23 mouse cellular contexts compared by ENCODE assay signal in the genomic region with DNA sequence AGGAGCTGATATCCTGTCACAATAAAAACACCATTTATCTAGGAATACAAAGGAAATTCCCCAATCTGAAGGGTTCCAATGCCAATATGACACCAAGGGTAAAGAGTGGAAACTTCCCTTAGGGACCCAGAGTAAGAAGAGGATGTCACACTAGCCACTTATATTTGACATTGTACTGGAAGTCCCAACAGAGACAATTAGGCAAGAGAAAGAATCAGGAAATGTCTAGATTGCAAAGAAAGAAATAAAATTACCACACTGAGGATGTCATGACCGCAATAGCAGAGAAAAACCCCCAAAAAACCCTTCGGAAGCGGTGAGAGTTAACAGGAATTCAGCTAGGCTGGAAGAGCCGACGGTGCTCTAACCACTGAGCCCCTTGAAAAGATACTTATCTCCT. TPM values are rescaled to one million over a fixed set of nuclear protein-coding genes. Genes with fewer than 3 reads are reported as not detected.
"Had no signal": no experiment of that assay in that cellular context is flagged by ENCODE, and none has a peak within 500 bp of the region (broad histone marks: within the 10 kb centered on the region; RNA-seq: fewer than 3 reads in every experiment).

No protein-coding gene starts in this region.

- ATAC-seq: hindbrain, embryonic 16.5 days; hindbrain, postnatal 0 days; inflammation-experienced regulatory T-cells, adult 6 months; intestine, embryonic 15.5 days; intestine, embryonic 16.5 days; intestine, postnatal 0 days had no signal

- DNase-seq: heart, postnatal 10 days; heart, postnatal 36 days; heart, postnatal 4 days; kidney, adult 11 months; kidney, adult 18-20 months; kidney, adult 2 months; kidney, adult 8-10 months; kidney, adult 9 months; kidney, postnatal 10 days; kidney, postnatal 14 days; kidney, postnatal 25 days; kidney, postnatal 36 days; kidney, postnatal 4 days; layer of hippocampus, adult 9-11 months; layer of hippocampus, postnatal 36 days had no signal

RNA-seq across cellular contexts. Expression of a gene that starts 51.0 kb away (rescaled TPM):
- total RNA-seq: heart, postnatal 10 days; heart, postnatal 25 days; heart, postnatal 4 days; hematopoietic stem cell, adult 5-6 weeks had no signal
